Mouse (Mus musculus) embryonic facial prominence, embryonic 14.5 days (tissue): ENCODE measurements around the gene Gfpt1. TPM values are rescaled to one million over a fixed set of nuclear protein-coding genes. Genes with fewer than 3 reads are reported as not detected.
A peak's percentile ranks its signal among the peaks of the same experiment; 100 is the strongest.
"Not testable (repeated sequence)": the region's sequence is repeated elsewhere in the genome, so short reads cannot be mapped to it uniquely, and the experiment has no call there.

Experiments used
- ATAC-seq: fragments of 200-750 bp; cut with Nextera tagmentation; 2 replicates; pipeline ENCODE4 v1.8.0; 2017; ENCODE audit warnings: low read depth, moderate number of reproducible peaks, moderate TSS enrichment
- DNase-seq: peaks from one replicate; pipeline ENCODE4 v3.0.0-alpha.2; 2015; ENCODE audit warnings: low spot score
- H3K27ac ChIP-seq: fragments of 300-500 bp; sonication (generic); replicated peaks from 2 replicates; pipeline ENCODE4 v1.5.1; 2014; ENCODE audit warnings: low read depth, mild to moderate bottlenecking, low read length, moderate library complexity
- H3K27me3 ChIP-seq: fragments of 300-500 bp; sonication (generic); replicated peaks from 2 replicates; pipeline ENCODE4 v1.6.1; 2014; ENCODE audit warnings: low read length; ENCODE audit not compliant: control insufficient read depth, insufficient read depth
- H3K36me3 ChIP-seq: fragments of 300-500 bp; sonication (generic); 2 replicates; pipeline ENCODE4 v1.6.1; 2014; ENCODE audit warnings: low read length, mixed read lengths; ENCODE audit not compliant: control insufficient read depth, insufficient read depth
- H3K4me1 ChIP-seq: fragments of 300-500 bp; sonication (generic); 2 replicates; pipeline ENCODE4 v1.6.1; 2014; ENCODE audit warnings: antibody characterized with exemption, low read length; ENCODE audit not compliant: control insufficient read depth, insufficient read depth
- H3K4me2 ChIP-seq: fragments of 300-500 bp; sonication (generic); 2 replicates; pipeline ENCODE4 v1.6.1; 2014; ENCODE audit warnings: low read depth, mild to moderate bottlenecking, low read length, moderate library complexity, mixed read lengths
- H3K4me3 ChIP-seq: fragments of 300-500 bp; sonication (generic); 2 replicates; pipeline ENCODE4 v1.5.1; 2014; ENCODE audit warnings: low read depth, mild to moderate bottlenecking, low read length
- H3K9ac ChIP-seq: fragments of 300-500 bp; sonication (generic); 2 replicates; pipeline ENCODE4 v1.6.1; 2014; ENCODE audit warnings: low read depth, mild to moderate bottlenecking, low read length, moderate library complexity, mixed read lengths
- H3K9me3 ChIP-seq: fragments of 300-500 bp; sonication (generic); 2 replicates; pipeline ENCODE4 v1.6.1; 2016; ENCODE audit warnings: low read length; ENCODE audit not compliant: control insufficient read depth
- WGBS: fragments of 180-500 bp; shearing (Covaris S2); extraction: QIAGEN DNeasy Blood & Tissue Kit; methylation state at CpG from one replicate; pipeline ENCODE4 v1.1.7; 2014; 5-methylcytosine and 5-hydroxymethylcytosine counted together
- polyA plus RNA-seq: library from polyadenylated mRNA; unstranded; fragments of >200 nt; fragmentation: Nextera tagmentation; extraction: Ambion mirVana; gene quantifications from 2 replicates; pipeline ENCODE4 v1.2.1, GENCODE M21; 2014

Gfpt1 gene
- polyA plus RNA-seq, 1 experiment from 2014 or later, result 22.7 TPM

GRCm38 (mm10) chr6:87072759-87073158, 30.1 kb downstream of the Gfpt1 start:
- Histone ChIP-seq H3K4me1 (no peaks in the 10 kb centered on the region; the same call in 1 of the 2 replicates), H3K4me3 (no peak overlapping the region), H3K36me3 (peaks cover 92% of the 10 kb centered on the region), H3K27ac (no peak overlapping the region), H3K4me2 (no peak overlapping the region), H3K27me3 (no peaks in the 10 kb centered on the region), H3K9ac (no peak overlapping the region), H3K9me3 (no peaks in the 10 kb centered on the region)
- 82% methylated on average over 4 of the region's 4 CpGs for WGBS
- DNase-seq, result no peak
- no peak for ATAC-seq

- no peak overlapping the region for H3K4me3 ChIP-seq
- no peaks in the 10 kb centered on the region for H3K27me3 ChIP-seq
- DNase-seq (peak; percentile 80), ATAC-seq (peak; percentile 91)
- H3K4me2 ChIP-seq, result no peak overlapping the region
- no peaks in the 10 kb centered on the region for H3K4me1 ChIP-seq
- no peak overlapping the region for H3K27ac ChIP-seq
- peaks cover 84% of the 10 kb centered on the region for H3K36me3 ChIP-seq
- WGBS, result 74% methylated on average over 3 of the region's 3 CpGs
- no peak overlapping the region for H3K9ac ChIP-seq
- H3K9me3 ChIP-seq, result no peaks in the 10 kb centered on the region
Measured at GRCm38 (mm10) chr6:87075092-87075685, 32.5 kb downstream of the Gfpt1 start.

GRCm38 (mm10) chr6:87079457-87079856, 36.8 kb downstream of the Gfpt1 start:
- no peaks in the 10 kb centered on the region for H3K9me3 ChIP-seq
- ATAC-seq (no peak), DNase-seq (peak; percentile 78)
- H3K4me1 ChIP-seq, result no peaks in the 10 kb centered on the region
- H3K4me3 ChIP-seq, result no peak overlapping the region
- H3K9ac ChIP-seq, result no peak overlapping the region
- H3K4me2 ChIP-seq, result no peak overlapping the region
- H3K27me3 ChIP-seq, result no peaks in the 10 kb centered on the region
- H3K36me3 ChIP-seq, result peaks cover 85% of the 10 kb centered on the region
- 61% methylated on average over 4 of the region's 4 CpGs for WGBS
- no peak overlapping the region for H3K27ac ChIP-seq

- Histone ChIP-seq H3K4me1 (no peaks in the 10 kb centered on the region), H3K4me3 (no peak overlapping the region), H3K9me3 (no peaks in the 10 kb centered on the region), H3K27ac (no peak overlapping the region), H3K27me3 (no peaks in the 10 kb centered on the region), H3K9ac (no peak overlapping the region), H3K4me2 (no peak overlapping the region), H3K36me3 (peaks cover 96% of the 10 kb centered on the region)
- WGBS, result 64% methylated on average over 6 of the region's 6 CpGs
- ATAC-seq (no peak), DNase-seq (no peak)
Measured at GRCm38 (mm10) chr6:87085026-87085425, 42.4 kb downstream of the Gfpt1 start.

- no peaks in the 10 kb centered on the region for H3K27me3 ChIP-seq
- no peak overlapping the region for H3K27ac ChIP-seq
- WGBS, result 92% methylated on average over 5 of the region's 5 CpGs
- H3K4me2 ChIP-seq, result no peak overlapping the region
- peaks cover 88% of the 10 kb centered on the region for H3K36me3 ChIP-seq
- H3K9ac ChIP-seq, result no peak overlapping the region
- H3K4me1 ChIP-seq, result no peaks in the 10 kb centered on the region
- H3K9me3 ChIP-seq, result no peaks in the 10 kb centered on the region
- ATAC-seq (no peak), DNase-seq (no peak)
- no peak overlapping the region for H3K4me3 ChIP-seq
Measured at GRCm38 (mm10) chr6:87088356-87088755, 45.7 kb downstream of the Gfpt1 start.

GRCm38 (mm10) chr6:87090877-87091276, 48.2 kb downstream of the Gfpt1 start:
- Histone ChIP-seq H3K27me3 (no peaks in the 10 kb centered on the region), H3K36me3 (peaks cover 63% of the 10 kb centered on the region), H3K27ac (no peak overlapping the region), H3K4me3 (no peak overlapping the region), H3K9ac (no peak overlapping the region), H3K4me2 (no peak overlapping the region), H3K4me1 (no peaks in the 10 kb centered on the region), H3K9me3 (no peaks in the 10 kb centered on the region)
- WGBS, result 83% methylated on average over 3 of the region's 3 CpGs
- DNase-seq (no peak), ATAC-seq (no peak)

GRCm38 (mm10) chr6:87092476-87092875, 49.8 kb downstream of the Gfpt1 start:
- Histone ChIP-seq H3K27me3 (no peaks in the 10 kb centered on the region), H3K9ac (no peak overlapping the region), H3K36me3 (peaks cover 49% of the 10 kb centered on the region), H3K4me2 (no peak overlapping the region), H3K9me3 (no peaks in the 10 kb centered on the region), H3K27ac (no peak overlapping the region), H3K4me3 (no peak overlapping the region), H3K4me1 (no peaks in the 10 kb centered on the region)
- WGBS, result 89% methylated on average over 5 of the region's 5 CpGs
- DNase-seq (no peak), ATAC-seq (no peak)

- not testable (repeated sequence) for H3K4me3 ChIP-seq, H3K9ac ChIP-seq, H3K27me3 ChIP-seq, DNase-seq, H3K4me2 ChIP-seq, H3K27ac ChIP-seq, H3K4me1 ChIP-seq, H3K9me3 ChIP-seq, ATAC-seq
- peaks cover 40% of the 10 kb centered on the region for H3K36me3 ChIP-seq
- WGBS, result 87% methylated on average over 8 of the region's 8 CpGs
Measured at GRCm38 (mm10) chr6:87093631-87094030, 51.0 kb downstream of the Gfpt1 start.

- Histone ChIP-seq H3K9ac (no peak overlapping the region), H3K36me3 (no peaks in the 10 kb centered on the region), H3K4me3 (no peak overlapping the region), H3K27ac (peak overlapping the region; percentile 75), H3K27me3 (no peaks in the 10 kb centered on the region), H3K4me2 (no peak overlapping the region), H3K4me1 (peaks cover 30% of the 10 kb centered on the region), H3K9me3 (no peaks in the 10 kb centered on the region)
- DNase-seq (no peak), ATAC-seq (no peak)
- 27% methylated on average over 3 of the region's 3 CpGs for WGBS
Measured at GRCm38 (mm10) chr6:87099261-87099660, 56.6 kb downstream of the Gfpt1 start.
